Mouse (Mus musculus): Measurements from ENCODE around the gene 4930432K21Rik. TPM values are rescaled to one million over a fixed set of nuclear protein-coding genes. Genes with fewer than 3 reads are reported as not detected.
A peak's percentile ranks its signal among the peaks of the same experiment; 100 is the strongest.

The 4930432K21Rik gene
- polyA plus RNA-seq, 1 experiment from 2014 or later: 0.66 TPM

DNA sequence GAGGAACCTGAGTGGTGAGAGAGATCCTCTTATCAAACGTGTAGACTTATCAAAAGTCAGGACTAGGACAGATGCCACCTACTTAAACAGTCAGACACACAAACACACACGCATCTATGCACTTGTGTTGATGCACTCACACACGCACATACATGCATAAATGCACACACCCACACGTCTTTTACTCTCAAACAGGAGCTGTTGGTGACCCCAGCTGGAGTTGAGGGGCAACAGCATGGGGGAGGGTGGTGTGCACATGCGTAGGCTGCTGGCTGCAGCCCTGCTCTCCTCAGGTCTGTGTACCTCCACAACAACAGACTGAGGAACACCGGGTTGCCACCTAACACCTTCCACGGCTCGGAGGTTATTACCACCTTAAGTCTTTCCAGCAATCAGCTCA, 19.5 kb upstream of the 4930432K21Rik start:
- DNase-seq (peak; percentile 21), ATAC-seq (ENCODE audit: insufficient read depth) (no peak)
- Histone ChIP-seq H3K4me1 (ENCODE audit: insufficient read depth) (0 out of 2 replicates have a peak, but pooled peaks cover 4% of the 10 kb centered on the region), H3K9ac (no peak overlapping the region), H3K36me3 (ENCODE audit: insufficient read depth) (peaks cover 17% of the 10 kb centered on the region), H3K4me3 (ENCODE audit: low read depth, low read length) (no peak overlapping the region), H3K27ac (ENCODE audit: low read depth) (no peak overlapping the region), H3K27me3 (ENCODE audit: insufficient read depth, low read length) (no peaks in the 10 kb centered on the region), H3K9me3 (ENCODE audit: low read depth, low read length) (no peaks in the 10 kb centered on the region), H3K4me2 (no peak overlapping the region)
- peak; percentile 10; the same call in 1 of the 2 replicates for TF ChIP-seq CTCF (IDR thresholded peaks at IDR 0.05; ENCODE audit: low read depth)
- 44% methylated on average over 8 of the region's 8 CpGs for WGBS

DNA sequence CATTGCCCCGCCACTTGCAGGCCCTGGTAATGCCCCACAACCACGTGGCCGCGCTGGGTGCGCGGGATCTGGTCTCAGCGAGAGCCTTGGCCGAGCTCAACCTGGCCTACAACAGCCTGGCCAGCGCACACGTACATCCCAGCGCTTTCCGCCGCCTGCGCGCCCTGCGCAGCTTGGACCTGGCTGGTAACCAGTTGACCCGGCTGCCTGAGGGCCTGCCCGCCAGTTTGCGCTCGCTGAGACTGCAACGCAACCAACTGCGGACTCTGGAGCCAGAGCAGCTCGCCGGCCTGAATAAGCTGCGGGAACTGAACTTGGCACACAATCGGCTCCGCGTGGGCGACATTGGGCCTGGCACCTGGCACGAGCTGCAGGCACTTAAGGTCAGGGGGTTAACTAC, 17.0 kb upstream of the 4930432K21Rik start:
- Histone ChIP-seq H3K9ac (no peak overlapping the region; the same call in 1 of the 2 replicates), H3K36me3 (ENCODE audit: insufficient read depth) (peaks cover 40% of the 10 kb centered on the region), H3K4me1 (ENCODE audit: insufficient read depth) (0 out of 2 replicates have a peak, but pooled peaks cover 4% of the 10 kb centered on the region), H3K27ac (ENCODE audit: low read depth) (no peak overlapping the region), H3K9me3 (ENCODE audit: low read depth, low read length) (no peaks in the 10 kb centered on the region), H3K27me3 (ENCODE audit: insufficient read depth, low read length) (no peaks in the 10 kb centered on the region), H3K4me2 (no peak overlapping the region), H3K4me3 (ENCODE audit: low read depth, low read length) (no peak overlapping the region)
- TF ChIP-seq CTCF (IDR thresholded peaks at IDR 0.05; ENCODE audit: low read depth): no peak
- WGBS: 42% methylated on average over 30 of the region's 30 CpGs
- no peak for ATAC-seq (ENCODE audit: insufficient read depth)
- DNase-seq: no peak

DNA sequence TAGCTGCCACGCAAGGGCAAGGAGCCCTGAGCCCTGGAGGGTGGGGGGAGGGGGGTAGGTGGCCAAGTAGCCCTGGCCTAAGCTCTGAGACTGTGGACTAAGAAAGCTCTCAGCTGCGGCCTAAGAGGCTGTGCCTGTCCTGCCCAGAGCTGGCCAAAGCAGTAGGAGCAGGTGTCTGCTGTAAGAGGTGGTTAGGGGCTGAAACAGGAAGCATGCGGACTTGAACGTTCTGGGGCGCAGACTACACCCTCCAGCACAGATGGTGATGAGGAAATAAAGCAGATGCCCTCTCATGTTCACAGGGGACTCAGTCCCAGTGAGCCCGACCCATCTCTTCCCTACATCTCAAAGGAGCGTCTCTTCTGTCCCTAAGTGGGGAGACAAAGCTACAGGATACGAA, 15.6 kb upstream of the 4930432K21Rik start:
- WGBS: 78% methylated on average over 8 of the region's 8 CpGs

DNA sequence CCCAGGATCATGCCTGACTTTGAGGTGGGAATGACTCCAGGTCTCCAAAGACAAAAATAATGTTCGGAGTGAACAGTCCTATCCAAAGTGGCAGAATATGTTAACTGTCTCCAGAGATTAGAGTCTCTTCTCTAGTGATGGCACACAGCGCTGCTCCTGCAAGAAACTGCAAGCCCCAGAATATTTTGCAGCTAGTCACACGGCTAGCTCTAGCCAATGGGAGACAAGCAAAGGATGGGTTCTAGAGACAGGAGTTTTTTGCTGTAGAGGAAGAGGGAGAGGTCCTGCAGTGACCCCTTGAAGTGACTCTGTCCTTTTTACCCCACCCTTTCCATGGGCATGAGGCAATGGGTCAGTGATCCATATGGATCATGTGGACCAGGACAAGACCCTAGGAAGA, 10.0 kb upstream of the 4930432K21Rik start:
- Histone ChIP-seq H3K9me3 (ENCODE audit: low read depth, low read length) (no peaks in the 10 kb centered on the region), H3K27me3 (ENCODE audit: insufficient read depth, low read length) (no peaks in the 10 kb centered on the region), H3K4me2 (no peak overlapping the region), H3K27ac (ENCODE audit: low read depth) (no peak overlapping the region), H3K4me1 (ENCODE audit: insufficient read depth) (no peaks in the 10 kb centered on the region), H3K36me3 (ENCODE audit: insufficient read depth) (peaks cover 97% of the 10 kb centered on the region), H3K9ac (no peak overlapping the region), H3K4me3 (ENCODE audit: low read depth, low read length) (no peak overlapping the region)
- no peak for TF ChIP-seq CTCF (IDR thresholded peaks at IDR 0.05; ENCODE audit: low read depth)
- WGBS: 89% methylated on average over 3 of the region's 3 CpGs
- DNase-seq (no peak), ATAC-seq (ENCODE audit: insufficient read depth) (no peak)

More for the DNA sequence above, 15.6 kb upstream of the 4930432K21Rik start:
- Histone ChIP-seq H3K27me3 (ENCODE audit: insufficient read depth, low read length) (no peaks in the 10 kb centered on the region), H3K4me1 (ENCODE audit: insufficient read depth) (0 out of 2 replicates have a peak, but pooled peaks cover 4% of the 10 kb centered on the region), H3K9ac (no peak overlapping the region), H3K4me2 (no peak overlapping the region), H3K9me3 (ENCODE audit: low read depth, low read length) (no peaks in the 10 kb centered on the region), H3K36me3 (ENCODE audit: insufficient read depth) (peaks cover 54% of the 10 kb centered on the region), H3K27ac (ENCODE audit: low read depth) (no peak overlapping the region), H3K4me3 (ENCODE audit: low read depth, low read length) (no peak overlapping the region)
- DNase-seq (no peak), ATAC-seq (ENCODE audit: insufficient read depth) (no peak)
- TF ChIP-seq CTCF (IDR thresholded peaks at IDR 0.05; ENCODE audit: low read depth): no peak

DNA sequence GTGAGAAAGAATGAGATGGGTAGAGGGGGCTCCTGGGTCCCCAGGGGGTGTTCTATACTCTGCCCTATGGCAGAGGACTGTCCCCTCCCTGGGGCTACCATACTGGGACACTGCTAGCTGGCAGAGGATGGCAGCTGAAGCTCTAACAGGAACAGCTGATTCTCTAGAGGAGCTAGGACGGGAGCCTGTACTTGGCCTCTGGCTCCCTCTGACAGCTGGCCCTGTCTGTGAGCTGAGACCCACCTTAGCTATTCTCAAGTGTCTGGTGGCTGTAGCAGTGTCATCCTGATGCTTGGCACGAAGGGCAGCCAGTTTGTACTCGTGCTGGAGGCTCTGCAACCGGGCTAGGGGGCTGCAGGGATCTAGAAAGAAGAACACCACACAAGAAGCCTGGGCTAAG, 7.0 kb upstream of the 4930432K21Rik start:
- no peak overlapping the region for H3K4me2 ChIP-seq
- H3K4me3 ChIP-seq (ENCODE audit: low read depth, low read length): no peak overlapping the region
- no peaks in the 10 kb centered on the region for H3K4me1 ChIP-seq (ENCODE audit: insufficient read depth)
- no peak overlapping the region for H3K27ac ChIP-seq (ENCODE audit: low read depth)
- no peaks in the 10 kb centered on the region for H3K9me3 ChIP-seq (ENCODE audit: low read depth, low read length)
- TF ChIP-seq CTCF (IDR thresholded peaks at IDR 0.05; ENCODE audit: low read depth): no peak
- H3K9ac ChIP-seq: no peak overlapping the region
- H3K36me3 ChIP-seq (ENCODE audit: insufficient read depth): peaks cover 87% of the 10 kb centered on the region
- DNase-seq (no peak), ATAC-seq (ENCODE audit: insufficient read depth) (no peak)
- H3K27me3 ChIP-seq (ENCODE audit: insufficient read depth, low read length): no peaks in the 10 kb centered on the region
- 81% methylated on average over 4 of the region's 4 CpGs for WGBS

DNA sequence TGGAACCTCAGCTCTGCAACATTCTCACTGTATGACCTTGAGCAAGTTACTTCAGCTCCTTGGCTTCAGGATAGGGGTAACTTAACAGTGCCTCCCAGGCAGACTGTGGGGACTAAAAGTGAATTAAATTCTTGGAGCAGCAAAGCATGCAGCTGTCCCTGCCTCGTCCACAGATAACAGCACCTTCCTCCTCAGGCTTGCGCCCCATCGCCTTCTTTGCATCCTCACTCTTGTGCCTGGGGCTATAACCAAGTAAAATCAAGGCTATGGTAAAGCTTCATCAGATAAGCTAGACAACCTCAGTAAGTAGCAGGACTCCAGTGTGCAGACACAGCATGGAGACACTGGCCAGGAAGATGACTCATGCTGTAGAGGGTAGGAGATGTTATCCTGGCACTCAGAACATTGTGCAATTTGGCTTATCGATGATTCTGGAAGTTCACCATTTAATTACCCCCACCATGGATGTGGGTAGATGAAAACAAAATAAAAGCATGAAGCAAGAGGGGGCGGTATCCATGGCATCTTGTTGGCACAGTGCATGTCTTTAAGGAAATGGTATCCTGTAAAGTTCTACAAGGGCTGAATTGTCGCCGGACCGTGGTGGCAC, 3.1 kb upstream of the 4930432K21Rik start:
- H3K27me3 ChIP-seq (ENCODE audit: insufficient read depth, low read length): no peaks in the 10 kb centered on the region
- TF ChIP-seq CTCF (IDR thresholded peaks at IDR 0.05; ENCODE audit: low read depth): no peak
- WGBS: 92% methylated on average over 8 of the region's 8 CpGs
- H3K4me2 ChIP-seq: no peak overlapping the region
- H3K27ac ChIP-seq (ENCODE audit: low read depth): no peak overlapping the region
- H3K9me3 ChIP-seq (ENCODE audit: low read depth, low read length): no peaks in the 10 kb centered on the region
- H3K36me3 ChIP-seq (ENCODE audit: insufficient read depth): peaks cover 48% of the 10 kb centered on the region
- DNase-seq (no peak), ATAC-seq (ENCODE audit: insufficient read depth) (no peak)
- H3K4me1 ChIP-seq (ENCODE audit: insufficient read depth): peaks cover 11% of the 10 kb centered on the region
- H3K4me3 ChIP-seq (ENCODE audit: low read depth, low read length): no peak overlapping the region
- no peak overlapping the region for H3K9ac ChIP-seq

DNA sequence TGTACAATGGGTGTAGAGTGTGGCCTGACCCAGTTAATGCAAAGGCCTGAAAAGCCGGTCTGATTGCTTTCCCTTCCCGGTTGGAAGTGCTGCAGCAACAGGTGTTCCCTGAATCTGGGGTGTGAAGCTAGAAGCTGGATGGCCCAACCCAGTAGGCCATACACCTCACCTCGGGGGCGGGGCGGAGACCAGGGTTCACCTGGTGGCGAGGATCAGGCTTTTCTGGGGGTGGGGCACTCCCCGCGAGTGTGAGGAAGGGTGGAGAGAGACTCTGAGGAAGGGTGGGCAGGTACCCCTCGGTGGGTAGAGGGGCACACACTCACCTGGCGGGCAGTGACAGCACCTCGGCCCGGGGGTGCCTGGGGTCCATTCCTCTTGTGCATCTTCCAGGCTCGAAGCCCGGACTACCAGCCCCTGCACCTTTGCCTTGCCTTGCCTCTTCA, 480 bp upstream of the 4930432K21Rik start:
- 7% methylated on average over 14 of the region's 14 CpGs for WGBS
- Histone ChIP-seq H3K9ac (peak overlapping the region; percentile 76), H3K4me1 (ENCODE audit: insufficient read depth) (peaks cover 11% of the 10 kb centered on the region), H3K27ac (ENCODE audit: low read depth) (peak overlapping the region; percentile 64; the same call in 1 of the 2 replicates), H3K4me3 (ENCODE audit: low read depth, low read length) (peak overlapping the region; percentile 72), H3K36me3 (ENCODE audit: insufficient read depth) (peaks cover 22% of the 10 kb centered on the region), H3K4me2 (peak overlapping the region; percentile 92), H3K27me3 (ENCODE audit: insufficient read depth, low read length) (no peaks in the 10 kb centered on the region), H3K9me3 (ENCODE audit: low read depth, low read length) (no peaks in the 10 kb centered on the region)
- DNase-seq (peak; percentile 57), ATAC-seq (ENCODE audit: insufficient read depth) (peak; percentile 48)
- no peak for TF ChIP-seq CTCF (IDR thresholded peaks at IDR 0.05; ENCODE audit: low read depth)

All from lung, embryonic 14.5 days (tissue).